Mouse (Mus musculus) left cerebral cortex, postnatal 14 days (tissue): ENCODE data around the gene Casz1. TPM values are rescaled to one million over a fixed set of nuclear protein-coding genes. Genes with fewer than 3 reads are reported as not detected.

Experiments used
- DNase-seq, 2 experiments: peaks; one replicate each; pipeline ENCODE4 v3.0.0; 2021 to 2022; ENCODE audit warnings: low spot score in 2 of 2, mixed read lengths in 1 of 2
- intact Hi-C: fragments of 180-260 bp; cut with DNase I; formaldehyde crosslinking; loops from one replicate; pipeline ENCODE4 v1.15.1; 2025
- total RNA-seq, 2 experiments: library from RNA; stranded (reverse); gene quantifications; 2 replicates each; pipeline ENCODE4 v1.2.3; 2021

Casz1 gene
- total RNA-seq, 2 experiments from 2014 or later = 1.1 to 1.6 TPM

DNA sequence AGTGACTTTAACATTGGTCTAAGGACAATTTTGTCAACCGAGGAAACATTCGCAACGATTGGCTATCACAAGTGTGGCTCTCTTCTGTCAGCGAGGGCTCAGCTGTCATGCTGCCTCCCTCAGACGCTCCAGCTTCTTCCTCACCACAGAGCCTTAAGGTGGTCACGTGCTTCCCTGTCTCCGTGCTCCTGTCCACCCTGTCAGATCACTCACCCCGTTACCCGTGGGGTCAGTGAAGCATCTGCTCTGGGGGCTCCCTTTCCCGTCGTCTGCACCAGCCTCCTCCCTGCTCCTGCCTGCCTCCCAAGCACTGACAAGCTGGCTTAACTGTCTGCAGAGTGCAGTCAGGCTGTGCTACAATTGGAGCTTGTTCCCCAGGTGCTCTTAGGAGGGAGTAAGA lies 175.6 kb downstream of the Casz1 start:
- intact Hi-C loops = no loop called here
- DNase-seq = no peak

DNA sequence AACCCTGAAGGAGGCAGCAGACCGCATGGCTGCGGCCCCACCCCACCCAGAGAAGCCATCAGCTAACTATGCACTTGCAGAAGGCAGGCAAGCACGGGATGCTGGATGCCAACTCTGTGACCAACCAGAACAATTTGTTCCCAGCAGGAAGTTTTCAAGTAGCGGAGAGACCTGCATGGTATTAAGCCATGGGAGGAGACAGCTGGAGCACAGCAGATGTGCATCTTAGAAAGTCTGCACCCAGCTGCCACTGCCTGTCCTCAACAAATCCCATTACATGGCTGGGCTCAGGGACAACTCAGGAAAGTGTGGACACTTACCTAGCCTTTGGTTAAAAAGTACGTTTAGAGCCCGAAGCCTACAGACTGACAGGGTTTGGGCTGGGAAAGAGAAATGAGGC lies 178.0 kb downstream of the Casz1 start:
- DNase-seq = no peak
- intact Hi-C loops = no loop called here

DNA sequence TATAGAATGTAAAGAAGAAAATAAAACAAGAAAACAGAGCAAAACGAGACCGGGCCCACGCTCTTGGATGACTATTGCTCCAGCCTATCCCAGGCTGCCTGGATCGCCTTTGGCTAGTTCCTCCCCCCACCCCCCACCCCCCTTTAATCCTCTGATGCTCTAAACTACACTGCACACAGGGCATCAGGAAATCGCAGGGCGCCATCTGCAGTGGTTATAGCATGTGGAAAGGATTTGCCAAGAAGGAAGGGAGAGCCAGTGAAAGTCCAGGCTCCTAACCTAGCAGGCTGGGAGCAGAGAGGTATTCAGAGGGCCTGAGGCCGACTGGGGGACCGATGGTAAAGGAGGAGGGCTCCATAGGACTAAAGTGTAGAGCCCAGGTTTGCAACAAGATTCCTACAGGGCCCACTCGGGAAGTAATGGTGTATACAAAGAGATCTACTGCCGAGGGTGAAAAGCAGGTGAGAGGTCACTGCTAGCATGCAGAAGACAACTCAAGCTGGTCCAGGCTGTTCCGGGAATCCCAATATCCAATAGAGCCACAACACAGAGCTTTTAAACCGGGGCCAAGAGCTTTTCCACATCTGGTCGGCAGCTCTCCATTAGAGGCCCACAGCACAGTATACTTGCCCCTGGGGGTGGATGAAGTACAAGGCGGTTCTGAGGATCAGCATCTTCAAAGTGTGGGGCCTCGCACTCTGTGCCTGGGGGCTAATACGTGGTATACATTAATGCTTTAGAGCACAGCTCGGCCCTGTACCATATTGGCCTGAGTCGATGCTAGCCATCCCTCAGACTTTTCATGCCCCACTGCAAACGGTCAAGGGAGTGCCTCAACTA lies 180.7 kb downstream of the Casz1 start:
- intact Hi-C loops = no loop called here
- DNase-seq = no peak

DNA sequence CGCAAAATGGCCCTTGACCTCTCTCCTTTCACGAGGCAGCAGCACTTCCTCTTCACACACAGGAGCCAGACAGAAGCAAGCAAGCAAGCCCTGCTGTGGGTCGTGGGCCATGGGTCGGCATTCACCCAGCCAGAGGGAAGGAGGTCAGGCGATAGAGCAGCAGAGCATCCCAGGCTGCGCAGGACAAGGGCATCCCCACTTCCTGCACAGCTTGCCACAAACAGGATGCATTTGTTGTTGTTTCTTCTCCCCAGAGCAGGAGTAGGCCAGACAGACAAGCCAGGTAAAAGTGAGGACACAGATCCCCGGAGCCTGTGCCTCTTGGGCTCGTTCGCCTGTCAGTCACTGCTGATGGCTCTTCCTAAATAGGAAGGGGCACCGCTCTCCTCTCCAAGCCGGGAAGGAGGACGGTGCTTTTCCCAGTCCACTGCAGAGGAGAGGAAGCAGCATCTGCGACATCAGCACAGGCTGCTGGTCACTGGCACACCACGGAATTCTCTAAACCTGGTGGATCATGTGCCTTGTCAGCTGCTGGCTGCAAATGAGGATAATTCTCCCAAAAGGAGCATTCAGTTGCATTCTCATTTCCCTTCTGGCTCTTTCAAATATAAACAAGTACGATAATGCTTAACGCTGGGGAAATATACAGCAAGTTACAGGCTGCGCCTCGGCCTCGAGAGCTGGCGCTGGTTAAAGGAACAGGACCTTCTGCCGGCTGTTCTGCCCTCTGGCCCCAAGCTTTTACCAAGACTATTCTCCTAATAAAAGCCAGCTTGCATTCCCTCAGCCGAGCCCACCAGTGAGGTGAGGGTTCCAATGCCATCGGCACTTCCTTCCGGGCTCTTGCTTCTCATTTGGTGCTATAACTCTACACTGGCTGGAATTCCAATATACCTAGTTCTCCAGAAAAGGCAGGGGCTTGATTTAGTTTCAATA lies 181.6 kb downstream of the Casz1 start:
- intact Hi-C loops = no loop called here
- peak in 1 of 2 experiments; percentile 29 for DNase-seq

DNA sequence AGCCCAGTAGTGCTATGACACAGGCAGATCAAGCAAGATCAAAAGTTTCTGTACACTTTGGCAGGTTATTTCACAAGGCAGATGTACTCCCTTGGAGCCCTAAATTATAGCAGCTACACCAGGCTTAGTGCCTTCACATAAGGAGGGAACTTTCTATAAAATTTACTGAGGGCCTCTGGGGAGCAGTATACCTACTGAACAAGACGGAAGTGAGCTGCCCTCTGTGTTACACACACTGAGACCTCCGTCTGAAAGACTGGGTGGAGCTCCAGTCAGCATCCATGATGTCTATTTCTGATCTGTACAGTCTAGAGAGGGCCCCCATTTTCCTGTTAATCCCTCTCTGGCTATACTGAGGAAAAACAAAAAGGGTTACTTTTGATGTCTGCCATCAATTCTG lies 185.8 kb downstream of the Casz1 start:
- intact Hi-C loops = no loop called here

DNA sequence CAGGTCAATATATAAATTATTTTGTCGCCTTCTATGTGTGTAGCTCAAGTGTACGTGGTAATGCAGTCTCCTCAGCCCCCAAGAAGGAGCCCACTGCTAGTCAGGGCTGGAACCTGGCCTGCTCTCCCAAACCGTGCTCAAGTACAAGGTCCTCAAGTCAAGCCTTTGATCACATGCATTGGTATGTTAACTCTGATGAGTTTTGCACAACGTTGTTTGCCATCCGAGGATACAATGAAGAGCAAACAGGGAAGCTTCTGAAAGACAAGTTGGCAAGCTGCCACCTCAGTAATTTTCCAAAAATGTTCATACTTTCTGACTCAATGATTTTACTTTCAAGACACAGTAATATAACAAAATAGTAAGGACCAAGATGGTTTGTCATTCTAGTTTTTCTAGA lies 189.7 kb downstream of the Casz1 start:
- intact Hi-C loops = no loop called here
- no peak for DNase-seq

More for the DNA sequence above, 185.8 kb downstream of the Casz1 start:
- DNase-seq = no peak

DNA sequence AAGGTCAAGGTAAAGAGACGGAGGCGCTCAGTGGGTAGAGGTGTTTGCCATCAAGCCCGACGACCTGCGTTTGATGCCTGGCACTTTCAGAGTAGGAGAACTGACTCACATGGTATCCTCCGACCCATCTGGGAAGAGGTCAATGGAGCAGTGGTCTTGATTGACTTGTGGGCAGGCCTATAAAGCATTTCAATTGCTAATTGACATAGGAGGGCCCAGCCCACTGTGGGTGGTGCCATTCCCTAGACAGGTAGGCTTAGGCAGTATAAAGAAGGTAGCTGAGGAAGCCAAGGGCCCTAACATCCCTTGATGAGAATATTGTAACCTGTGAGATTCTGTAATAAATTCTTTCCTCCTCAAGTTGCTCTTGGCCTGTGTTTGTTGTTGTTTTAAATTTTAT lies 196.5 kb downstream of the Casz1 start:
- DNase-seq = no peak
- intact Hi-C loops = no loop called here

DNA sequence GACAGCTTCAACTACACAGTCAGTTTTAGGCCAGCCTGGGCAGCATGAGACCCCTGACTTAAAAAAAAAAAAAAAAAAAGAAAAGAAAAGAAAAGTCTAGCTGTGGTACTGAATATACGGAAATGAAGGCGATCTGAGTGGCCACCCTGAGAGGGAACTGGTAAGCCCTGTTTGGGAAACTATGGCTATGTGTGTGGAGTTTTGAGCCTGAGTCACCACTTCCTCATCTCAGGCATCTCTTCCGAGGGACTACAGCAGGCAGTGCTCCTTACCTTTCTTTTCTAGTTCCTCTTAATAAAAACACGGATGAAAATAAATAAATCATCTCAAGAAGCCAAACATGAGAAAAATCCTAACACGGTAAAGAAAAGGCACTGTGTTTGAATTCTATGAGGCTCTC lies 197.3 kb downstream of the Casz1 start:
- intact Hi-C loops = no loop called here
- DNase-seq = no peak

DNA sequence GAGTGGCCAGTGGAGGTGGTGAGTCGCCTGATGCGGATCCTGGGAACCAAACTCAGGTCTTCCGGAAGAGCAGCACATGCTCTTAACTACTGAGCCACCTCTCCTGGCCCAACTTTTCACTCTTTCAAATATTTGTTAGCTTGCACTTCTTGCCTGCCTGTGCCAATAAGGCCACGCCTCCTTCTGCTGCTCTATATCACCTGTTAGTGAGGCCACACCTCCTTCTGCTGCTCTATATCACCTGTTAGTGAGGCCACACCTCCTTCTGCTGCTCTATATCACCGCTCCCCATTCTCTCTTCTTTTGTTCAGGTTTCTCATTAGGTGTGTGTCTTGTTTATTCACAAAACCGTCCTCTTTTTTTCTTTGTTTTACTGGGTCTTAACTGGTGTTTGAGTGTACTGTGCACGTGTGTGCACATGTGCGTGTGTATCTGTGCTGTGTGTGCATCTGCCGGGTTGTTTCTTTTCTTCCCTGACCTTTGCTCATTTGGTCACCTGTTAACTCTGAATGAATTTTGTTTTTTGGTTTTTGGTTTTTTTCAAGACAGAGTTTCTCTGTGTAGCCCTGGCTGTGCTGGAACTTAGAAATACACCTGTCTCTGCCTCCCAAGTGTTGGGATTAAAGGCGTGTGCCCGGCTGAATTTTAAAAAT lies 198.3 kb downstream of the Casz1 start:
- no peak for DNase-seq
- intact Hi-C loops = no loop called here

Other genes with a start within 250 kb of the Casz1 start
- 10 to 100 TPM; 46.2 to 48.0 TPM for gene Exosc10, start 246.0 kb upstream of the Casz1 start, total RNA-seq
- gene Srm, start 212.9 kb upstream of the Casz1 start, total RNA-seq = 10 to 100 TPM; 85.8 to 92.2 TPM
- 1 to 10 TPM; 1.1 to 1.4 TPM for gene Masp2, start 201.9 kb upstream of the Casz1 start, total RNA-seq
- gene Tardbp, start 177.4 kb upstream of the Casz1 start, total RNA-seq = 100 to 1,000 TPM; 178 to 201 TPM
- under 1 TPM in 1 of 2 experiments, not detected in 1; 0.26 TPM for gene Gm572, start 161.1 kb upstream of the Casz1 start, total RNA-seq